Mouse (Mus musculus) testis, postnatal 14 days (tissue): ENCODE measurements around the gene Fam198a.
"Not testable (repeated sequence)": the region's sequence is repeated elsewhere in the genome, so short reads cannot be mapped to it uniquely, and the experiment has no call there.

Source experiments
- DNase-seq: peaks from one replicate; pipeline ENCODE4 v3.0.0; 2021; ENCODE audit warnings: low spot score

Fam198a gene

DNA sequence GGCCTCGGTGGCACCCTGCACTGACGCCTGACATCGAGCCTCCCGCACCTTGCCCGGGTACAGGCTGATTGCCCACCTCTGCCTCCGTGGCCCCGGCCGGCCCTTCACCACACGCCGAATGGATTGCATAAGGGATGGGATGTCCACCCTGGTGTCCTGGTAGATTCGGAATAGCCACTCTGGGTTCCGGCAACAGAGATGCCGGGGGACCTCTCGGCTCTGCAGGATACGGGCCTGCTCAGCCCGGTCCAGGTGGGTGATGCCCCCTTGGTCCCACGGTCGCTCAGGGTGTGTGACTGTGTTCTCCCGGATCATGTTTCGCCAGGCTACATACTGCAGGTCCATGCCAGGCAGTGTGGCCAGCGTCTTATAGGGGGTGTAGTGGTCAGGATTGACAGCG, 31.4 kb downstream of the Fam198a start:
- no peak for DNase-seq

GRCm38 (mm10) chr9:121982665-121983064, 31.9 kb downstream of the Fam198a start:
- peak; percentile 36 for DNase-seq

DNA sequence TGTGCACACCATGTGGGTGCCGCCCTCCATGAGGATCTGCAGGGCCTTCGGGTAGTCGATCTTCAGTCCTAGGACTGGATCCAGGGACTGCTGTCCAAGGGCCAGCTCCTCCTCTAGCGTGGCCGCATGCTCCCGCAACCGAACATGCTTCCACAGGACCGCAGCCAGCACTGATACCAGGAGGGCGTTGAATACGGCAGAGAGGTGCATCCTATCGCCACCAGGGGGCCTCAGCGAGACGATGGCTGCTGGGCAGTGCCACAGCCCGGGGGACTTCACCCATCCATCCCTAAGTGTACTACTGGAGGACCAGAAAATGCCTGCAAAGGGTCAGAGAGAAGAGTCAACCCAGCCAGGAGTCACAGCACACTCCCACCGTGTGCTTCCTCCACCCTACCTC, 32.7 kb downstream of the Fam198a start:
- peak; percentile 76 for DNase-seq

- peak; percentile 64 for DNase-seq
Measured at GRCm38 (mm10) chr9:121984465-121985461, 34.0 kb downstream of the Fam198a start.

GRCm38 (mm10) chr9:121988910-121989309, 38.1 kb downstream of the Fam198a start:
- no peak for DNase-seq

GRCm38 (mm10) chr9:121989536-121989935, 38.7 kb downstream of the Fam198a start:
- DNase-seq = no peak

- no peak for DNase-seq
Measured at GRCm38 (mm10) chr9:121991041-121991440, 40.3 kb downstream of the Fam198a start.

DNA sequence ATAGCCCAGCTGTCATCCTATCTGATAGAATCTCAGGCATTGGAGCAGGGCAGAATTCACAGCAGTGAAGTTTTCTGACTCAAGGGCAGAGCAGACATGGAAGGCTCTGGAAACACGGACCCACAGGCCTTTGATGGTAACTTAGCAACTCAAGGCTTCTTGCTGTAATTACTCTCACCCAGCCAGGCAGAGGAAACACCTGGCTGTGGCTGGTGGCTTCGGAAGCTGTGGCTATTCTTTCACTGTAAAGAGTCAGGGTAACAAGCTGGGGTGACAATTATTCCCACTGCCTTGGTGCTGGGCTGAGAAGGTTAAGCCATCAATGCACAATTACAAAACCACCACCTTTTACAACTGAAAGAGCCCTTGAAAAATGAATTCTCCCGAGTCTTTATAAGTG, 42.3 kb downstream of the Fam198a start:
- DNase-seq = no peak

DNA sequence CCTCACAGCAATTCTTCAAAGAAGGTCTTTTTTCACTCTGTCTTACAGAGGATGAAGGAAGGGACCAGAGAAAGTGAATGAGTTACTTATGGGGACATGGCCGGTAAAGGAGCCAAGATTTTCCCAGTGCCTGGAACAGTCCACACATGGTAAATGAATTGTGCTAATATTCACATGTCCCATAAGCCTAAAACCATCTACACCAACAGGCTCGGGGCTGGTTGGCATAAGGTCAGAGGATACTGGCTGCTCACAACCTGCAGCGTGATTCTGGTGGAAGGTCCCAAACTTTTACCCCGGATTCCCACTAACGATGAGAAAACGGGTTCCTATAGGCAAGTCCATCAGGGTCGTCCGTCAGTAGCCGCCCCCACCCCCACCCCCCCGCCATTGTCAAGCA, 44.3 kb downstream of the Fam198a start:
- DNase-seq = no peak

DNA sequence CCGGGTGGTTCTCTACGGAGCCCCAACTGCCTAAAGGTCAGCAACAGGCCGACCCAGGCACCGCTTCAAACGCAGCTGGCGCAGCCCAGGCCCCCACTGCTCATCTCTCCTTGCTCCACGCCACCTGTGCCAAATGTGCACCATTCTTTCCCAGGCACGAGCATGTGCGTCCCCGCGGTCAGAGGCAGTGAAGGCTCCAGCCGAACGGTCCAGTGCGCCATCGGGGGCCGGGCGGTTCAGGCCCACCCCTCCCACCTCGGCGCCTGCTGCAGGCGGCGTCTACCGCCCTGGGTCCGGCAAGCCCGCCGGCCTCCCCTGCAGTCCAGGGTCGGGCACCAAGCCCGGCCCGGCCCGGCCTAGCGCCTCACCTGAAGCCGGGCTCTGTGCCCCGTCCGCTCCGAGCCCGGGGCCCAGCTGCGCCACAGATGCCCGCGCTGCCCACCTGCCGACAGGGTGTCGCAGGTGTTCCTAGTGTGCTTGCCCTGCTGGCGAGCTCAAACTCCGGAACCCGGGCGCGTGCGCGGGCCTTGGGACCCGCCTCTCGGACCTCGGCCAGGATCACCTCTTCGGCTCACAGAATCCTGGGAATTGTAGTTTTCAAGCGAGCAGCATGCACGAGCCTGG, 44.8 kb downstream of the Fam198a start:
- DNase-seq = peak; percentile 83

DNA sequence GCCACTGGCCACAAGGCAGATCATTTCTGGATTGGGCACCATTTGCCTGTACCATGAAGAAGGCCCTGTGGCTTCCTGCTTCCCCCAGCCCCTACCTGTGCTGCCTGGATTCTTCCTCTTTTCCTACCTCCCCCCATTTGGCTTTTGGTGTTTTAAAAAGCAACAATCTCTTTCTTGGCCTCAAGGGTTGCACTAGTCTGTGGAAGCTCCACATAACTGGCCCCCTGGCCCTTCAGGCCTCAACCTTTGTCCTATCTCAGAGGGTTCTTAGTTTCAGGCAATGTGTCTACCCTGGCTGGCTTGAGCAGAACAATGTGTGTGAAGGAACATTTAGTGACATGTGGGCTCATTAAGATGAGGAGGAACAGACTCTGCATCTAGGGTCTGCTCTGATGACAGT, 46.2 kb downstream of the Fam198a start, which contains the start of gene Pomgnt2:
Gene Pomgnt2, minus strand, starts transcription at position 101 of the 400 bp plus-strand sequence.
- DNase-seq = no peak

GRCm38 (mm10) chr9:121997978-121998377, 47.2 kb downstream of the Fam198a start:
- no peak for DNase-seq

DNA sequence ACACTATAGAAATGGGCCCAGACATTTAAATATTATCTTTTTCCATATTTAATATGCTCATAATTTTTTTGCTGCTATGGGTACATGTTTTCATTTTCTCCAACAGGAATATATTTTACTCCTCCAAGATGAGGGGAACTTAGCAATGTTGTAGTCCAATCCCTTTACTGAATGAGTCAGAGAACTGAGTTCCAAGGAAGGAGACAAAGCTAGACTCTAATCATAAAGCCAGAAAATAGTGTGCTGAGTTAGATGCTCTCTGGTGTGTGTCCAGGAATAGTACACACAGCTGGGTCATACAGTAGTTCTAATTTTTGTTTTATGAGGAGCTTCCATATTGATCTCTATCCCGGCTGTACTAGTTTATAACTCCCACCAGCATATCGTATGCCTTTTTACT, 55.4 kb downstream of the Fam198a start:
- DNase-seq = no peak

DNA sequence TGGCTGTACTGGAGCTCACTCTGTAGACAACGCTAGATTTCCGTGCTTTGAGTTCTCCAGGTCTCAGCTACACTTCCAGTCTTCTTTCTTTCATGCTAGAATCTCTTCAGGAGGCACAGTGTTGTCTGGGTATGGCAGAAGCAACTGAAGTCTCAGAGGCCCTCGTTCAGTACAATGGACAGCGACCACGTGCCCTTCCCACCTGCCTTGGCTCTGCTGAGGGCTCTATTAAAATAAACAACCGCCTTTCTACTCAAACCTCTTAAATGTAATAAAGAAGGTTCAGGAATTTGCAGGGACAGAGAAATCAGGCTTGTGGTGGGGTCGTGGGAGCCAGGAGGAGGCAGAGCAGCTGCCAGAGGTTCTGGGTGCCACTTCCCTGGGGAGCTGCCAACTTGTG, 55.8 kb downstream of the Fam198a start:
- no peak for DNase-seq

GRCm38 (mm10) chr9:122008876-122009275, 58.1 kb downstream of the Fam198a start:
- no peak for DNase-seq

DNA sequence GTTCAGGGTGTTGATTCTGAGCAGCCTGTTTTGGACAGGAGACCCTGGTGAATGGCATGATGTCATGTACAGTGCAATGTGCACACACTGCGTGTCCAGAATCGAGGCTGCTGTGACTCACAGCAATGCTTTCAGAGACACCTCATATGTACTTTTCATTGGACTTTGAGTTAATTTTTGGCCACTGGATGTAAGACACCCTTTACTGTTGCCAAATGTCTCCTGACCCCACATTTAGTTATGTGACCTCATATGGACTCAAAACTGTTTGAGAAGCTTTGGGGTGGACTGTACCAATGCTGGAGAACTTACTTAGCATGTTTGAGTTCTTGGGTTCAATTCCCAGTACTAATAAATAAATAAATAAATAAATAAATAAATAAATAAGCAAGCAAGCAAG, 60.0 kb downstream of the Fam198a start:
- no peak for DNase-seq

DNA sequence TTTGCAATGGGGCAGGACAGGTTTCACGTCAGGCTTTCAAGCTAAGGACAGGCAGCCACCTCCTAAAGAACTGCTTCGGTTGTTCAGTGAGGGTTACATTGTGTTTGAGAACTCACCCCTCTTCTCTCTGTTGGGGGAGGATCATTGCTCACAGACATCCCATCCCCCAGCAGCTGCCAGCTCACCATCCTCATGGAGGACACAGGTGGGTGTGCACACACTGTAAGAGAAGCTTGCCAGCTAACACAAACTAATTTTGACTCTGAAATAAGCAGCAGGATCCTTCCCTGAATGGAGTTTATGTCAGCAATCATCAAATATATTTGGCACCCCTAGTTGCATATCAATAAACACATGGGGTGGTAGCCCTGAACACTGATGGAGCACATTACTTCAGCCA, 62.0 kb downstream of the Fam198a start:
- DNase-seq = no peak

- DNase-seq = peak; percentile 29
Measured at GRCm38 (mm10) chr9:122013629-122014028, 62.8 kb downstream of the Fam198a start.

- peak; percentile 80 for DNase-seq
Measured at GRCm38 (mm10) chr9:122014241-122014667, 63.5 kb downstream of the Fam198a start.

DNA sequence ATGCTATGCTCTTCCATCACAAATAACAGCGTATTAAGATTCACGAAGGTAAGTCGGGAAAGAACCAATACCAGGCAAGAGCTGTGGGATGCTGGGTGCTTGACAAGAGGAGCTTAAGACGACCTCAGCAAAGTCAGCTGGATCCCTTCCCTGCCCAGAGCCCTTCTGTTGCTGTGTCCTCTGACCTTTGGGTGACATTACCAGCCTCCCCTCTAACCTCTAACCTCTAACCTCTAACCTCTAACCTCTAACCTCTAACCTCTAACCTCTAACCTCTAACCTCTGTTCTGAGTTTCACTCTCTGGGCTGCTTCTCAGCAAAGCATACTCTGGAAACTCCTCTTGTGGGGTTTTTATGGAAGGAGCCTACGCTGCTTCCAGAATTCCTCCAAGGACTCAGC, 67.3 kb downstream of the Fam198a start:
- no peak for DNase-seq

DNA sequence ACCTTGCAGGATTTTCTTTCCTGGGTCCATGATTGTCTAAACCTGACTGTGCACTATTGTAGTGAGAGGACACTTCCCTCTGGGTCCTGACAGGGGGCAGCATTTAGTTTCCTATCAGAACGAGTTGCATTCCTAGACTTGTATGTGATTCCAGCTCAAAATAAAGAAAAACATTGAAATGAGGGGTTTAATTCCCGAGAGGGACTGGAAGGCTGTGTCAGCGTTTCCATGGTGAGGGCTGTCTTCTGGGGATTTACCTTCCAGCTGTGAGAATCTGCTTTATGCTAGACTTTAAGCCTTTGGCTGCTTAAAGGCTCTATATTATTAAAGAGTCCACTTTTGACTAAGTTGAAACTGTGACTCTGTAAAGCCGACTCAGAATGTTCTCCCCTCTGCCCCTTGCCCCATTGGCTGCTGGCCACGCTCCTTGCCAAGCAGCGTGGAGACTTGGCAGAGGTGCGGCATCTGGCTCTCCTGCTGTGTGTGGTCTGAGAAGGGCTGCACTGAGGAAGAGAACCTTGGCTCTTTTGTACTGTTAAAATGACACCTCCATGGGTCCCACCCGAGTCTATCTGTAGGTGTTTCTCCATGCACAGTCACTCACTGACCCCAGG, 68.1 kb downstream of the Fam198a start:
- no peak for DNase-seq

DNA sequence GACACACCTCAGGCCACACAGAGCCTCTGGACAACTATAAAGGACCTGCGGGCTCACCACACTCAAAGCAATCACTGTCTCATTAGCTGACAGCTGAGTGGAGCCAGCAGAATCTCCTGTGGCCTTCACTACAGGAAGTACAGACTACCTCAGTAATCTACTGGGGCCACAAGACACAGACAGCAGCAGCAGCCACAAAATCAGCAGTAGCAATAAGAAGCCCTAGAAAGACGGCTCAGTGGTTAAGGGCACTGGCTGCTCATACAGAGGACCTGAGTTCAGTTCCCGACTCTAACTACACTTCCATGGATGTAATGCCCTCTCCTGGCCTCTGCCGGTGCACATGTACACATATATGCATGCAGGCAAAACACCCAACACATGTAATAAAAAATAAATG, 69.5 kb downstream of the Fam198a start:
- no peak for DNase-seq

- DNase-seq = not testable (repeated sequence)
Measured at GRCm38 (mm10) chr9:122021171-122021570, 70.4 kb downstream of the Fam198a start.
